Mouse (Mus musculus) E14TG2a.4 (cell line): ENCODE data around the gene Mgat4e.

Source experiments
- H3K27me3 ChIP-seq: 2 replicates; pipeline ENCODE4 v1.6.1; 2014; ENCODE audit warnings: low read length, control low read depth; ENCODE audit not compliant: insufficient read depth
- H3K36me3 ChIP-seq: 2 replicates; pipeline ENCODE4 v1.6.1; 2014; ENCODE audit warnings: low read length, control low read depth; ENCODE audit not compliant: insufficient read depth
- H3K4me1 ChIP-seq: replicated peaks from 2 replicates; pipeline ENCODE4 v1.6.1; 2014; ENCODE audit warnings: low read depth, low read length, control low read depth
- H3K4me3 ChIP-seq: replicated peaks from 2 replicates; pipeline ENCODE4 v1.5.1; 2014; ENCODE audit warnings: mild to moderate bottlenecking, low read length
- H3K9me3 ChIP-seq: 2 replicates; pipeline ENCODE4 v1.6.1; 2014; ENCODE audit warnings: low read length, control low read depth
- CTCF ChIP-seq: conservative IDR thresholded peaks from 2 replicates; pipeline ENCODE4 v1.5.1; 2014; ENCODE audit warnings: low read length
- NANOG ChIP-seq: IDR thresholded peaks from 2 replicates; pipeline ENCODE4 v1.6.1; 2014; ENCODE audit warnings: borderline replicate concordance, low read length, mixed read lengths
- POU5F1 ChIP-seq: IDR thresholded peaks from 2 replicates; pipeline ENCODE4 v1.6.1; 2014; ENCODE audit warnings: low read length, borderline replicate concordance

The Mgat4e gene

DNA sequence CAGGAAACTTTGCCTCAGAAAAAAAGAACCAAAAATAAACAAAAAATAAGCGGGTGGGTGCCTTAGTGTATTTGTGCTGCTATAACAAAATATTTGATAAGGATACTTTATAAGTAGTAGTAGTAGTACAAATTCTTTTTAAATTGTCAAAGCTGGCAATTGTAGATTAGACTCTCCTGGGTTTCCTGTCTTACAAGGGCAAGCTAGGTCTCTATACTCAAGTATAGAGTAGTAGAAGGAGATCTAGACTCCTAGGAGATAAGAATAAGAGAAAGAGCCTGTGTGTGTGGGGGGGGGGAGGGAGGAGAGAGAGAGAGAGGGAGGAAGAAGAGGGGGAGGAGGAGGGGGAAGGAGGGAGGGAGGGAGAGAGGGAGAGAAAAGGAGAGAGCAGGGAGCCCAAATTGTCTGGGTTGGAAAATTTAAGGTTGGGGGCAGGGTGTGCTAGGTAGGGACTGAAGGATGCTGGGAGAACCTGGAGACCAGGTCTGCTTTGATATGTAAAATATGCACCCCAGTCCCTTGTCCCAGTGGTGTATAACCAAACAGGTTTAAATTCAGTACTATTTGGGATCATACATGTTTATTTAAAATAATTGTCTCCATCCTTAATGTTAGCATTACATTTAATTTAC lies 23.9 kb upstream of the Mgat4e start:
- H3K4me3 ChIP-seq, result peak overlapping the region; percentile 53
- peaks cover 38% of the 10 kb centered on the region for H3K36me3 ChIP-seq
- TF ChIP-seq CTCF, result no peak
- TF ChIP-seq NANOG, result no peak
- TF ChIP-seq POU5F1, result no peak
- H3K27me3 ChIP-seq, result no peaks in the 10 kb centered on the region
- H3K4me1 ChIP-seq, result peaks cover 85% of the 10 kb centered on the region
- H3K9me3 ChIP-seq, result no peaks in the 10 kb centered on the region

DNA sequence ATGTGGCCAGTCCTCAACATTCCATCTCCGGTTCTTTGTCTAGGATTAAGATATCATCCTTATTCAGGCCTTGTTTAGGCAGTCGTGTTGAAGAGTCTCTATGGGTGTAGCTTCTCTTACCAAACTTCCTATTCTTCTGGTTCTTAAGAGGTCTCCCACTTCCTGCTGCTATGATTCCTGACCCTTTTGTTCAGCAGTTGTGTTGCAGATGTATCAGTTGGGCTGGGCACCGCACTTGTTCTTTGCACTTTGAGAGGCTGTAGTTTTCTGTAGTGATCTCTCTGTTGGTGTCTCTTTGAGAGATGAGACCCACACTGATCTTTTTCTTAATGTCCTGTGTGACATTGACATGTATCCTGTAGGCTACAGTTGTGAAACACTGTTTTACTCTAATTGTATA lies 21.1 kb upstream of the Mgat4e start:
- H3K27me3 ChIP-seq, result no peaks in the 10 kb centered on the region
- peaks cover 30% of the 10 kb centered on the region for H3K36me3 ChIP-seq

DNA sequence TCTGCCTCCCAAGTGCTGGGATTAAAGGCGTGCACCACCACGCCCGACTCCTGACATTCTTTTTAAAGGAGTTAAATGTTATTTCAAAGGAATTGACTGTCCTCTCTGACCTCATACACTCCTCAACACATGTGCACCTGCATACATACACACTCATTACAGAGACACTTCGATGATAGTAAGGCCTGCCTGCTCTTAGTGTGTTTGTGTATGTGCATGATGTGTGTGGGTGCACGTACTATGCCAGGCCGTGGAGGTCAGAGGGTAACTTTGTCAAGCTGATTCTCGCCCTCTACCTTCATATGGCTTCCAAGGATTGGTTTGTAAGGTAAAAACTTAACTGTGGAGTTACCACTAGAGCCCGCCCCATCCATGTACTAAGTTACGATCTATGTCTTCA lies 20.7 kb upstream of the Mgat4e start:
- H3K4me1 ChIP-seq, result peaks cover 86% of the 10 kb centered on the region
- TF ChIP-seq NANOG (no peak), CTCF (no peak), POU5F1 (no peak)
- H3K4me3 ChIP-seq, result peak overlapping the region; percentile 99
- H3K36me3 ChIP-seq, result peaks cover 26% of the 10 kb centered on the region
- H3K9me3 ChIP-seq, result no peaks in the 10 kb centered on the region
- no peaks in the 10 kb centered on the region for H3K27me3 ChIP-seq

More for the DNA sequence above, 21.1 kb upstream of the Mgat4e start:
- Histone ChIP-seq H3K4me3 (peak overlapping the region; percentile 99), H3K4me1 (peaks cover 86% of the 10 kb centered on the region), H3K9me3 (no peaks in the 10 kb centered on the region)
- TF ChIP-seq NANOG, result peak; percentile 88
- TF ChIP-seq POU5F1, result no peak
- TF ChIP-seq CTCF, result no peak

DNA sequence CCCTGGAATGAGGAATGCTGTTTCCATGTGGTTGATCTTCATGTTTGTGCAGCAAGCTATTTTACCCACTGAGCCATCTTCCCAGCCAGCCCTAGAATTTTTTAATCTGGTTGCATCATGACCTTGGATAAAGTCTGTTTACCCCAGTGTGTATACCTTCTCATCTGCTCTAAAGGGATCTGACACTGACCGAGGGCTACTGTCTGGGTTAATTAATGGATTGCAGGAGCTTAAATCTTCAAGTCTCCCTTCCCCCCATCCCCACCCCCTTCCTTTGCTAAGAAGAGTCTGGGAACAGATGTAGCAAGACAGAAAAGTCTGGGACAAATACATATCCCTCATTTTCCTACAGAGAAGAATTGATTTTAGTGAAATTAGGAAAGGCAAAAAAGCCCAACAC lies 18.0 kb upstream of the Mgat4e start:
- H3K36me3 ChIP-seq, result peaks cover 19% of the 10 kb centered on the region
- H3K4me1 ChIP-seq, result peaks cover 89% of the 10 kb centered on the region
- TF ChIP-seq POU5F1, result no peak
- no peak for TF ChIP-seq NANOG
- no peak for TF ChIP-seq CTCF
- H3K9me3 ChIP-seq, result no peaks in the 10 kb centered on the region
- no peaks in the 10 kb centered on the region for H3K27me3 ChIP-seq
- H3K4me3 ChIP-seq, result peak overlapping the region; percentile 99

DNA sequence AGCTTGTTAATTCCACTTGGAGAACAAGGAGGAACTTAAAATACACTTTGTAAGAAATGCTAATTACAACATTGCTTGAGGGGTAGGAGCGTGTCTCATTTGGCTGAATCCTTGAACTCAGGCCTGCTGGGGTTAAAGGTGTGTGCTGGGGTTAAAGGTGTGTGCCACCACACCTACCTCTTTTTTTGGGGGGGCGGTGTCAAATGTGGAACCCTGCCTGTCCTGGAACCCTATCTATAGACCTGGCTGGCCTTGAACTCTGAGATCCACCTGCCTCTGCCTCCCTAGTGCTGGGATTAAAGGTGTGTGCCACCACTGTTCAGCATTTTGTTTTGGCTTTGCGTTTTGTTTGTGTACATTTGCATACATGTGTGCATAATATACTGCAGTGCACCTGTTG lies 14.2 kb upstream of the Mgat4e start:
- Histone ChIP-seq H3K4me1 (peaks cover 78% of the 10 kb centered on the region), H3K36me3 (peaks cover 12% of the 10 kb centered on the region), H3K27me3 (no peaks in the 10 kb centered on the region), H3K9me3 (no peaks in the 10 kb centered on the region), H3K4me3 (peak overlapping the region; percentile 99)
- no peak for TF ChIP-seq NANOG
- TF ChIP-seq POU5F1, result no peak
- TF ChIP-seq CTCF, result no peak

DNA sequence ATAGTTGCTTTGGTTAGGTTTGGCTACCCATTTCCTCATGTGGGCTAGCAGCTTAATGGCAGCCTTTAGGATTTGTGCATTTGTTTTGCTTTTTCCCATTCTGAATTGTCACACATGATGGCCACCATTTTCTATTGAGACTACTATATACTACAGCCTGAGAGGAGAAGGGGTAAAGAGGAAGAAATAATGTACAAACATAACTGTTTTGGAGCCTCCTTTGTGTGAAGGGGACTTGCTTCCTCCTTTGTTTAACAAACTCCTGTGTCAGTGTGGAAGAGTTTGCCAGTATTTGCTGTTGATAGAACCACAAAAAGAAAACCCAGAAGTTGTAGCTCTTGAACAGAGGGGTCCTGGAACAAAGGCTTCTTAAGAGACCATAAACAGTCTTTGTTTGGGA lies 13.0 kb upstream of the Mgat4e start:
- Histone ChIP-seq H3K9me3 (no peaks in the 10 kb centered on the region), H3K27me3 (no peaks in the 10 kb centered on the region), H3K36me3 (peaks cover 6% of the 10 kb centered on the region), H3K4me1 (peaks cover 72% of the 10 kb centered on the region), H3K4me3 (peak overlapping the region; percentile 99)
- TF ChIP-seq POU5F1, result no peak
- no peak for TF ChIP-seq CTCF
- no peak for TF ChIP-seq NANOG

DNA sequence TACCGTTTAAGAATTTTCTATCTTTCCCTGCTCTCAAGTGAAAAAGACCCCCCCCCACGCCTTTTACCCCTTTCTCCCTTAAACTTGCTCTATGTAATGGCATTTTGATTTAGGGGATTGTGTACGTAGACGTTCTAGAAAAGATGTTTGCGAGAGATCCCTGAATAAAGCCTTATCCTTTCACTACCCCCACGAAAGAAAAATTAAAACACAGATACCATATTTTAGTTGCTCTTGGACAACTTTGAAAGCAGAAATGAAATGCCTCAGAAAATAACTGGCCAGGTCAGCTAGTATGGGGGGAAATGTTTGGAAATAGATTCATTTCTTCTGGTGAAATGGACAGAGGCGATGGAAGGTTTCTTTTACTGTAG lies 12.3 kb upstream of the Mgat4e start:
- no peaks in the 10 kb centered on the region for H3K9me3 ChIP-seq
- TF ChIP-seq NANOG (no peak), CTCF (no peak), POU5F1 (no peak)
- H3K27me3 ChIP-seq, result no peaks in the 10 kb centered on the region
- peaks cover 71% of the 10 kb centered on the region for H3K4me1 ChIP-seq
- H3K4me3 ChIP-seq, result peak overlapping the region; percentile 99
- H3K36me3 ChIP-seq, result peaks cover 4% of the 10 kb centered on the region; the same call in 1 of the 2 replicates

DNA sequence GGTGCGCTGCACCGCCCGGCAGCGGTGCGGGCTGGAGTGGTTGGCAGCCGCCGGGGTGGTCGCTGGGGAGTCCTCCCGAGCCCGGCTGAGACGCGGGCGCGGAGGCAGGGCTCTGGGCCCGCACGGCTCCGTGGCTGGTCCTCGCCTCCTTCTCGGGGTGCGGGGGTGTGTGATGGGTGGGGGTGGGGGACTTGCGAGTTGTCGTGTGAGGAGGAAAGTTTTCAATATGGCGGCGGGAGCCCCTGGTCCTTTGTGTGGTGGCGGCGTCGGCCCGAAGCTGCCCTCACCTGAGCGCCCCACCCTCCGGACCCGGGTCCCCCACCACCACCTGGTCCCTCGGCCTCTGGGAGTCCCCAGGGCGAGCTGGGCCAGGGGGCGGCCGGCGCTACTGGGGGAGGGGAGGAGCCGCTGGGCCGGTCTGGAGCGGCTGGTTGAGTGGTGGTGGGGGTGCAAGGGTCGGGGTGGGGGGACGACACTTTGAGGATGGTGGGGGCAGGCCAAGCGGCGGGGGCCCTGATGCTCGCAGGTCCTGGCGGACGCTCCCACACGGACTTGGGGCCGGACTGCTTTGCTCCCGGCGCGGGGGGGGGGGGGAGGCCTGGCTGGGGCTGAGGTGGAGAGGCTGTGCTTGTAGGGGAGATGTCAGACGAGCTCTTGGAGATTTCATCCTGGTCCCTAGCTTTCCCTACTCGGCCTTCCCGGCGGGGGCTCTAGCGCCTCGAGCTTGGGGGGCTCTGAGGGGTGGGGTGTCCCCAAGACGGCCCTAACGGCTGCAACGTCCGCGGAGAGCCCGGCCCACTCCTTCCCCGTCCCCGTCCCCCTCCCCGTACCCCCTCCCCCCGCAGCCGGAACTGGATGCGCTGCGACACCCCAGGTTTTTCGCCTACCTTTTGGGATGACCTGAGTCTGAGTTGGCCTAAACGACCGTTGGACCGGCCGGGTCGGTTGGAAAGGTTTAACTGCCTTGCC lies 11.6 kb upstream of the Mgat4e start:
- Histone ChIP-seq H3K36me3 (peaks cover 4% of the 10 kb centered on the region; the same call in 1 of the 2 replicates), H3K27me3 (no peaks in the 10 kb centered on the region), H3K4me3 (peak overlapping the region; percentile 99), H3K9me3 (no peaks in the 10 kb centered on the region), H3K4me1 (peaks cover 65% of the 10 kb centered on the region)
- TF ChIP-seq CTCF (no peak), POU5F1 (no peak), NANOG (no peak)
